Mouse (Mus musculus): ENCODE data around the gene Rapgef1.

Rapgef1 gene

GRCm38 (mm10) chr2:29672746-29673536 lies 53.4 kb downstream of the Rapgef1 start:
- in situ Hi-C loops (cut with MboI) = no loop called here

- in situ Hi-C loops (cut with MboI) = no loop called here
Measured at GRCm38 (mm10) chr2:29674087-29674486, 54.6 kb downstream of the Rapgef1 start.

DNA sequence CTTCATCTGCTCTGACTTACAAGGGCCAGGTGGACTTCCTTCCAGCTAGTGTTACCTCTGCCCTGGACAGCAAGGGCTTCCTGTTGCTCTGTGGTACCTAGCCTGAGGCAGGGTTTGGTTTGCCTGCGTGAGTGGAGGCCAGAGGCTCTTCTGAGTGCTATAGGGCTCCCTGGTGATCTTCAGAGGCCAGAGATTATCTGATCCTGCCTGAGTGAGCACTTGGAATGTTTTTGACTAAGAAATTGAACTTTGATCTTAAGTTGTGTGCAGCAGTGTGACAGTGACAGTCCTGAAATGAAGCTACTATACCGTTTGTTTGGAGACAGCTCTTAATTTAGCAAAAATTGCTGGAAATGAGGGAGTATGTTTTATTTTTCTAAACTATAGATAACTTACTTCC lies 55.0 kb downstream of the Rapgef1 start:
- in situ Hi-C loops (cut with MboI) = no loop called here

GRCm38 (mm10) chr2:29675846-29676245 lies 56.3 kb downstream of the Rapgef1 start:
- in situ Hi-C loops (cut with MboI) = no loop called here

DNA sequence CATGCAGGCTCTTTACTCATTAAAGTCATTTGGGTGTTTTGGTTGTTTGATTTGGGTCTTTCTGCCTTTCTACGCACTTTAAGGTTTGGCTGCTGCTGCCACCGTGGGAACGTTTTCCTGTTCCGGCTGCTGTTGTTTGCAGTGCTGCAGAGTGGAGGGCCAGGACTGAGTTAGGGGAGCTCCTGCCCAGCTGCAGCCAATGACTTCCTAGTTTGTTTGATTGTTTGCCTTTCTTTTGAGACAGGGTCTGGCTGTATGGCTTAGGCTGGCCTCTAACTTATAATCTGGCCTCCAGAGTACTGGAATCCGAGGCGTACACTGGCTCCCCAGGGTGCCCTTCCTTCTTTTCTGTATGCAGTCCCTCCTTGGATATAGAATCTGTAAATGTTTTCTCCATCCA lies 57.0 kb downstream of the Rapgef1 start:
- in situ Hi-C loops (cut with MboI) = no loop called here

DNA sequence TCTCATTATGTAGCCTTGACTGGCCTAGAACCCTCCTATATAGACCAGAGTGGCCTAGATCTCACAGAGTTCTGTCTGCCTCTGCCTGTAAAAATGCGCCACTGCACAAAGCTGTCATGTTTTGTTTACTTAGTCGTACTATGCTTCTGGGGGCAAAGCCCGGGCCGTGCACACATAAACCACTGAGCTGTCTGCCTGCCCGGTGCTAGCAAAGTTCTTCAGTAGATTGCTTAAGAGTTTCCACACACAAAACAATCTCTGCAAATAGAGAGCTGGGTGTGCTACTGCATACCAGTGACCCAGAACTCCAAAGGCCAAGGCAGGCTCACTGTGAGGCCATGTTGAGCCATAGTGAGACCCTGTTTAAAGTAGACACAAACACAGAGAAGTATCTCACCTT lies 58.3 kb downstream of the Rapgef1 start:
- in situ Hi-C loops (cut with MboI) = no loop called here

- in situ Hi-C loops (cut with MboI) = no loop called here
Measured at GRCm38 (mm10) chr2:29678524-29678923, 59.0 kb downstream of the Rapgef1 start.

- in situ Hi-C loops (cut with MboI) = no loop called here
Measured at GRCm38 (mm10) chr2:29679710-29680584, 60.4 kb downstream of the Rapgef1 start.

- in situ Hi-C loops (cut with MboI) = no loop called here
Measured at GRCm38 (mm10) chr2:29683261-29683999, 63.9 kb downstream of the Rapgef1 start.

DNA sequence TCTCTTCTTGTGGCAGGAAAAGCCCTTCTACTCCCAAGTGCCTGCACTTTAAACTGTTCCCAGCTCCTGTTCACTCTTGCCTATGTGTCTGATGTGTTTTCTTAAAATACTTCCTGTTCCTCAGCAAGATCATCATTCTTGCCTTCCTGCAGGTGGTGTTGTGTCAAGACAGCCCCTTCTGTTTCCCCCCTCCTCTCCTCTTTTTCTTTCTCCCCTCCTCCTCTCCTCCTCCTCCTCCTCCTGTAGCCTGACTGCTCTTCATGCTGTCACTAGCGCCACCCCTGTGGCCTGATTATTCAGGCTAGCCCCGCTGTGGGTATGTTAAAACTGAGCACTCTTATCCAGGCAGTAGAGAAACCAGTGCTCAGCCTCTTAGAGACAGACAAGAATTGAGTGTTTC lies 65.0 kb downstream of the Rapgef1 start:
- in situ Hi-C loops (cut with MboI) = no loop called here

GRCm38 (mm10) chr2:29689014-29689413 lies 69.5 kb downstream of the Rapgef1 start:
- in situ Hi-C loops (cut with MboI) = no loop called here

GRCm38 (mm10) chr2:29689495-29689894 lies 70.0 kb downstream of the Rapgef1 start:
- in situ Hi-C loops (cut with MboI) = no loop called here

DNA sequence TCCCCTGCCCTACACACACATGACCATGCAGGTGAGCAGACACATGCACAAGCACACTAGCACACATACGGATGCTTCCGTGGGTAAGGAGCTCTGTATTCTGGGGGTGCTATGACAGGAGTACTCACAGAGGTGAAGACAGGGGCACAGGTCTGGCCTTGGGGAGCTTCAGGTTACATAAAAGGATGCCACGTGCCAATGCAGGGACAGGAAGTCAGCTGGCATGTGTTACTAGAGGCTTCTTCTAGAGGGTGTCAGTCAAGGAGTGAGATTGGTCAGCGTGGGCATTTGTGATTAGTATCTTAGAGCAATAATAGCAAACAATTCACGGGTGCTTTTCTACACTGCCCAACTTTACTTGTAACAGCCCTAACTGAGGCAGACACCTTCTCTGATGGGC lies 71.5 kb downstream of the Rapgef1 start:
- in situ Hi-C loops (cut with MboI) = no loop called here

DNA sequence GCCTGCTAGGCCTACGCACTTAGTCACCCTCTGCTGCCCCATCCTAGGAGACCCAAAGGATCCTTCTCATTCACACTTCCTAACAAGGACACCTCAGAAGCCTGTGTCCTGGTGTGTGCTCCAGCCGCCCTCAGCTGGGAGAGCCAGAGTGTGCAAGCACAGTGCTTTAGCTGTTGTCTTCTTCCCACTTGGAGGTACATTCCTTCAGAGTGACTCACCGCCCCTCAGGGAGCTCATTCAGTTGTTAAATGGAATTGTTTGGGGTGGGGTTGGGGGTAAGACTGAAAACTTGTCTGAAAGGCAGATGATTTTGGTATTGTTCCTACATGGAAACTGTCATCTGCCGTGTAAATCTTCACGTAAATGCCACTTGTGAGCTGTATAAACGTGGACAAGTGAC lies 72.0 kb downstream of the Rapgef1 start:
- in situ Hi-C loops (cut with MboI) = no loop called here

DNA sequence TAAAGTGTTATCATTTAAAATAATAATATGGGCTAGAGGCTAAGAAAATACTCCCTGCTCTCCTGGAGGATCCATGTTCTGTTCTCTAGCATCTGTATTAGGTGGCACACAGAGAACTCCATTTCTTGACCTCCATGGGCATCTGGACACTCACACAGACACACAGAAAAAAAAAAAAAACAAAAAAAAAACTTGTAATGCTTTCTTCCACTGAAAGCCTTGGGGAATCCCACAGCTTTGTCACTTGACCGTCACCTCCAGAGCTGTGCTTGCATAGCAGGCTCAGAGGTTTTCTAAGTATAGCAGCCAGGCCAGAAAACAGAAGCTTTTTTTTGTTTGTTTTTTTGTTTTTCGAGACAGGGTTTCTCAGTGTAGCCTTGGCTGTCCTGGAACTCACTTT lies 72.7 kb downstream of the Rapgef1 start:
- in situ Hi-C loops (cut with MboI) = no loop called here

GRCm38 (mm10) chr2:29696207-29696800 lies 76.8 kb downstream of the Rapgef1 start:
- in situ Hi-C loops (cut with MboI) = no loop called here

DNA sequence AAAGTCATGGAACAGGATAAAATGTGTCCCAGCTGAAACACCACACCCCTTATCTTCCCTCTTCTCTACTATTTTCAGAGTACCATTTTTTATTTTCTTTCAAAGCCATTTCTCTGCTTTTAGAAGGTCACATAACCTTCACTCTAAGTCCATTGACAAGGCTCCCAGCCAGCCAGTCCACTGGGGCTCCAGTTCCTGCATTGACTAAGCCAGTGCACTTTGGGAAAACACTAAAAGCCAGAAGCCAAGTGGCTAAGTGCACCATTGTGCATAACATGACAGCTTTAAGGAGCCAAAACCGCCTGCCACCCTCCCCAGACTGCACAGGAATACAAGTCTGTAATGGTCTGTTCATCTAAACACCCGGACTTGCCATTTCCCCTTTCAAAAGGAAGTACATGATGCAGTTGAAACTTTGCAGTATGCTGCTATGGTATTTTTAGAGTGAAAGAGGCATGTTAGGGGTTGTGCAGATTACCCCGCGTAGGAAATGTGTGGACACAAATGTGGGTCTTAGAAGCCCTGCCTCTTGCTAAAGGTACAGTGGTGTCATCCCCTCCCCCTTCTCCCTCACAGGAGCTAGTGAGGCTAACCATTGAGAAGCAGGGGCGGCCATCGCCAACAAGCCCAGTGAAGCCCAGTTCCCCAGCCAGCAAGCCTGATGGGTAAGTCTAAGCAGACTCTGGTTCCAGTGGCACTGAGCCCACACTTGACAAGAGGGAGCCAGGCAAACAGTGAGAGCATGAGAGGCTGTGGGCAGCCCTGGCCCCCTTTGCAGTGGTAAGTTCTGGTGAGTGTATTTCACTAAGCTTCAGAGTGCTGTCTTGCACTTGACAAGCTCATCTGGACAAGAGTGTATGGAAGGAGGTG lies 79.1 kb downstream of the Rapgef1 start:
- in situ Hi-C loops (cut with MboI) = no loop called here

DNA sequence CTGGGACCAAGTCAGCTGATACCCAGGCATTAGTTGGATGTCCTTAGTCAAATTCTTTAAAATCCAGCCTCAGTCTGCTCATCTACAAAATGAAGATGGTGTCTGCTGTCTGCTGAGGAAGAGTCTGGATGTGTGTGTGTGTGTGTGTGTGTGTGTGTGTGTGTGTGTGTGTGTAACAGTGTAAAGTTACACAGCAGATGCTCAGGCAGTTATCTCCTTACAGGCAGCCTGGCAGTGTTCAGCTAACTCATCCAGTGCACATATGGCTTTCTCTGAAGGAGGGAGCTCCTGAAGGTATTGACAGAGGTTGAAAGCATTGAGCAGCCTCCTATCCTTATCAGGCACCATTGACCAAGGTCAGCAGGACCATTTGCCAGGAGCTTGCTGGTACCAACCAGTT lies 81.4 kb downstream of the Rapgef1 start:
- in situ Hi-C loops (cut with MboI) = no loop called here

GRCm38 (mm10) chr2:29701393-29701792 lies 81.9 kb downstream of the Rapgef1 start:
- in situ Hi-C loops (cut with MboI) = no loop called here

DNA sequence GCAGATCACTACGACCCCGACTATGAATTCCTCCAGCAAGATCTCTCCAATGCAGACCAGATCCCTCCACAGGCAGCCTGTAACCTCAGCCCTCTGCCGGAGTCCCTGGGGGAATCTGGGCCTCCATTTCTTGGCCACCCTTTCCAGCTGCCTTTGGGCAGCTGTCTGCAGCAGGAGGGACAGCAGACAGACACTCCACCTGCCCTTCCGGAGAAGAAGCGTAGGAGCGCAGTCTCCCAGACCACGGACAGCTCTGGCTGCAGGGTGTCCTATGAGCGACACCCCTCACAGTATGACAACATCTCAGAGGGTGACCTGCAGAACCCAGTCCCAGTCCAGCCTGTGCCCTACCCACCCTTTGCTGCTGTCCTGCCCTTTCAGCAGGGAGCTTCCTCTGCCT lies 82.7 kb downstream of the Rapgef1 start:
- in situ Hi-C loops (cut with MboI) = no loop called here

All from mature B cell (primary cell).